Mouse (Mus musculus): Measurements from ENCODE around the gene Pnma1.

The Pnma1 gene

GRCm38 (mm10) chr12:84152352-84153190, 4.3 kb upstream of the Pnma1 start:
- DNase-seq: no peak

- DNase-seq: no peak
These were observed 3.6 kb upstream of the Pnma1 start for GRCm38 (mm10) chr12:84151911-84152310.

DNA sequence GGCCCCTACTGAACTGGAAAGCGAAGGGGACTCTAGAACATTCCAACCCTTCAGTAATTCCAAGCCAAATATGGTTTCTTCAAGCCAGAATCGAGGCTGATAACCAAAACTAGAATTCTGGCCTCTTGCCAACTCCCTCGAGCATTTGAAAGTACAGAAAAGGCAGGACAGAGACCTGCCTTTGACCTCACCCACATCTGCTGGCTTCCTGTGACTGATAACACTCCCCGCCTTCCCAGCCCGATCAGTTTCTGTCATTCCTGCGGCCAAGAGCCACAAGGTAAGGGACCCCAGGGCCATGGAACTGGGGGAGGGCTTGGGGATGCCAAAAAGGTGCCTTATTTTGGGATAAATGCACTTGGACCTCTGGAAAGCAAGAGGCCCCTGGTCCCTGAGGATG, 2.7 kb upstream of the Pnma1 start:
- no peak for DNase-seq

GRCm38 (mm10) chr12:84149971-84150370, 1.7 kb upstream of the Pnma1 start:
- DNase-seq: no peak

GRCm38 (mm10) chr12:84148622-84149012, 328 bp upstream of the Pnma1 start:
- no peak for DNase-seq

DNA sequence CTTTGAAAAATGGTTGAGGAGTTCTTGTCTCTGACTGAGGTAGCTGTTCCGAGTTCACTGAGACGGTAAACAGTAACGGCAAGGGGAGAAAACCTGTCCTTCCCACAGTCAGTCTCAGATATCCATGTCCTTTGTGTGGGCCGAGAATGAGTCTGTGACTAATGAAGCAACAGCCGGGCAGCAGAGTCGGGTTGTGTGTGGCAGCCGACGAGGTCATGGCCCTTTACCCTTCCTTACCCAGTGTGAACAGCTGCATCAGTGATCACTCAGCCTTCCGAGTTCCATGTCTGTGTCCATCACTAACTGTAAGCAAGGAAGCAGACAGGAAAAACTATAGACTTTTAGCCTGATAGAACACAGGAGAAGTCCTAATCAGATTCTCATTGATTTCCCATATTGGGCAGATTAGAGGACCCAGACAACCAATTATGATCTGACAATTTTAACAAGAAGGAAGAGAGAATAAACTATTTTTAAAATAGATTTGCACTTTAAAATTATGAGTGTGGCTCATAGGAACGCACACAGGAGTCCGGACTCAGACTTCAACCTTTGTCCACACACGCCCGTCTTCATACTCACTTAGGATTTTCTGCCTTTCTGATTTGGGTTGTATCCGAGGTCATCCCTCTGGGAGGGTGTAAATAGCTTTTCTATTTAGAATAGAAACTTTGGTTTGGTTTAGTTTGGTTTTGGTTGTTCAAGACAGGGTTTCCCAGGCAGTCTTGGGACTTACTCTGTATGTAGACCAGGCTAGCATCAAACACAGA, 5.8 kb downstream of the Pnma1 start:
- DNase-seq: no peak

- no peak for DNase-seq
These were observed 7.0 kb downstream of the Pnma1 start for GRCm38 (mm10) chr12:84141271-84141670.

DNA sequence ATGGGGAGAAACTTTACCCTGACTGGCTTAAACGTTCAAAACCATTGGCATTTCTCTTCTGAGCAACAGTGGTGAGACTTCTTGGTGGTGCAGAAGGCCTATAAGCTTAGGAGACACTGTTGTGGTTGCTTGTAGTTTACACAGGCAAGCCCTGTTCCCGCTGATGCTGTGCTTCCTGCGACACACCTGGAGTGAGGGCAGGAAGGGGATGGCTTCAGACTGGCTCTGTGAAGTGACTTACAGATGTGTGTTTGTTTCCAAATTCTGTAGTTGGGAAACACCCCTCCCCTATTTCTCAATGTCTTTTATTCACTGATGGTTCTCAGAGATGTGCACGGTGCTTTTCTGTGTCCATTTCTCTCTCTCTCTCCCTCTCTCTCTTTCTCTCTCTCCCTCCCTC, 8.2 kb downstream of the Pnma1 start:
- no peak for DNase-seq

- no peak for DNase-seq
These were observed 11.2 kb downstream of the Pnma1 start for GRCm38 (mm10) chr12:84137131-84137530.

DNA sequence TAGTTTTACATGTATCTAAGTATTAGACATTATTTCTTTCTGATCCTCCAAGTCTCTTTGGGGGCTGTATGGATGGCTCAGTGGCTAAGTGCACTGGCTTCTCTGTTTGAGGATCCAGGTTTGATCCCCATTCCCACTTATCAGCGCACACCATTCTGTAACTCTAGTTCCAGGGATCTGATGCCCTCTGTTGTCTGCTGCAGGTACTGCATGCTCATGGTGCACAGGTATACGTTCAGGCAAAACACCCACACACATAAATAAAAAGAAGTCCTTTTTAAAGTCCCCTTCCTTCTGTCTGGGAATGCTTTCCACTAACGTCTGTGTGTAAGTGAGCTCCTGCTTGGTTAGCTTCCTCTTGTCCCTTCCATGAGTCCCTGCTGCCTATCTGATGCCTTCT, 16.0 kb downstream of the Pnma1 start:
- peak in 1 of 2 experiments; percentile 45 for DNase-seq

GRCm38 (mm10) chr12:84129931-84130330, 18.4 kb downstream of the Pnma1 start:
- DNase-seq: no peak

DNA sequence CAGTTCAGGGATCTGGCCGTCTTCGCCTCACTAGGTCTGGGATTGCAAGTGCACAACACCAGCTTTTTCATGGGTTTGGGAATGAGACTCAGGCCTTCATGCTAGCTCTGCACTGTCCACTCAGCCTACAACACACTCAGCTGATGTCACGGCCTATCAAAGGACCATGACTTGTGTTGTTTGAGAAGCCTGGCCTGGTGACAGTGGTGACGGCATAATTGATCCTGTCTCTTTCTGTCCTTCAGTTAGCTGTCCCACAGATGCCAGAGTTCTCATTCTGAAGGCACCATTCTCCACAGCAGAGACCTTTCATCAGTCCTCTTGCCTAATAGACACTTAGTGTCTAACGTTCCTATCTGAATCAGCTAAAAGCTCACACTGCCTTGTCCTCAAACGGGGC, 19.7 kb downstream of the Pnma1 start:
- no peak for DNase-seq

DNA sequence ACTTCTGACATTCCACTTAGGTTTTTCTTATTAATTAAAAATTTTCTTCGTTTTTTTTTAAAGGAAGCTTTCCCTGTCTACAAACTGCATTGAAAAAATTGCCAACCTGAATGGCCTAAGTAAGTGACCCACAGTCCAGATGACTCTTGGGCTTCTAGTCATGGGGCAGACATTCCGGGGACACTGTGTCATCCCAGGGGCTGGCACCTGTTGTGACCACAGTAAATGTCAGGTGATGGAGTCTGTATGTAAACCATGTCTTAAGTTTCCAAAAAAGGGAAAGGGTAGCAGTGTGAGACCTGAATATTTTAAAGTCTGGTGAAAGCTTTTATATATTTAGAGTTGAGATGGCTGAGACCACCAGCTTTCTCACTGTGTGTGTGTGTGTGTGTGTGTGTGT, 21.4 kb downstream of the Pnma1 start:
- no peak for DNase-seq

DNA sequence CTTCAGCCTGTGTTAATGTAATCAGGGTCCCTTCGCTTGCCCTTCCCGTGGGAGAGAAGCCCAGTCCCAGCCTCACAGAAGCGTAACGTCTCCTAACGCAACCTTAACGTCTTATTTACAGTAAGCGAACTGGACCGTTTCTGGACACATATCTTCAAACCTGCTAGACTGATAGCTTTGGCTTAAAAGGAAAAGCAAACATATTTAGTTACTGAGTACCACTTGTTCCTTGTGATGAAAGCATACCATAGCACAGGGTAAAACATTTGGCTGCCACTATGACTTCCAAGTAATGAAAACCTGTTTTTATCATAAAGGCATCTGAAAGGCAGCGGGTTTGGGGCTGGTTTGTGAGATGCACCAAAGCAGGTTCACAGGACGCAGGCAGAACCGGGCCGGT, 22.4 kb downstream of the Pnma1 start:
- peak; percentile 15 to 39 for DNase-seq

GRCm38 (mm10) chr12:84119584-84119983, 28.7 kb downstream of the Pnma1 start:
- DNase-seq: no peak

- peak; percentile 88 to 93 for DNase-seq
These were observed 33.9 kb downstream of the Pnma1 start, which contains the start of gene Dnal1 for GRCm38 (mm10) chr12:84114153-84114994. Dnal1 (plus strand) TSS chr12:84114366.

GRCm38 (mm10) chr12:84113676-84114075, 34.6 kb downstream of the Pnma1 start:
- DNase-seq: no peak

DNA sequence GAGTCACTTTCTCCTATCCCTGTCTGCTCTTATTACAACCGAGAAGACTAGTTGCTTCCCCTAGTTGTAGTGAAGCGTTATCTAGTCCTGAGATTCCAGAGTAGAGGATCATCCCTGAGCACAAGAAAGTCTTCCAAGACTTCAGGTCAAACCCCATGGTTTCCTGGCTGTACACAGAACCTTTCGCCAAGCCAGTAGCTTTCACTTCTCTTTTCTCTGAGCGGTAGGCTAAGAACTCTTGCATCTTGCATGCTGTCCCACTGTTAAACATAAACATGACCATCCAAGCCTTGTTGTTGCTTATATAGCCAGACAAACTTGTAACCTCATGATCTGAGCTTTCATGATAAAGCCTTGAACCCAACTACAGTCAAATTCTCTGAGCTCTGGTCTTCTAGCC, 37.5 kb downstream of the Pnma1 start:
- no peak for DNase-seq

DNA sequence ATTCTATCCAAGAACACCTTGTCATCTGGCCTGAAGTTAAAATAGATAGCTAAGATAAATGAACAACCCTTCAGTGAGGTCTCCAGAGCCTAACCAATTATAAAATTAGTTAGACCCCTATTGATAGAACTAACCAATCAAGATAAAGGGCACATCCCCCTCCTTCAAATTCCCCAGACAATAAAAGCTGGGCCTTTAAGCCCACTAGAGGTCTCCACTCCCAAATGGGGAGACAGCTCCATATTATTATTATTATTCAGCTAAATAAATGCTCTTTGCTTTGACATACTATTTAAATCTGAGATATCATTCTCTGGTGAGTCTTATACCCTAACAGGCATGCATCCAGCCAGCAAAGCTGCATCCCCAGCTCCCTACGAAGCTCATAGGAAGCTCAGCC, 38.4 kb downstream of the Pnma1 start:
- no peak for DNase-seq

DNA sequence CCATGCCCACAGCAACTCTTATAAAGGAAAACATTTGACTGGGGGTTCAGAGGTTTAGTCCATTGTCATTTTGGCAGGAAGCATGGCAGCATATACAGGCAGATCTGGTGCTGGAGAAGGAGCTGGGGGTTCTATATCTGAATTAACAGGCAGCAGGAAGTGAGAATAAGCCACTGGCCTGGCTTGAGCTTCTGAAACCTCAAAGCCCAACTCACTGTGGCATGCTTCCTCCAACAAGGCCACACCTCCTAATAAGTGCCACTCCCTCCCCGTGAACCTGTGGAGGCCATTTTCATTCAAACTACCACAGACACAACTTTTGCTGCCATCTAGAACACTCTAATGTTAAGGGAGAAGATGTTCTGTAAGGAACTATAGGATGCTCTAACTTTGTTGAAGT, 40.6 kb downstream of the Pnma1 start:
- no peak for DNase-seq

- DNase-seq: no peak
These were observed 41.3 kb downstream of the Pnma1 start for GRCm38 (mm10) chr12:84107012-84107411.

DNA sequence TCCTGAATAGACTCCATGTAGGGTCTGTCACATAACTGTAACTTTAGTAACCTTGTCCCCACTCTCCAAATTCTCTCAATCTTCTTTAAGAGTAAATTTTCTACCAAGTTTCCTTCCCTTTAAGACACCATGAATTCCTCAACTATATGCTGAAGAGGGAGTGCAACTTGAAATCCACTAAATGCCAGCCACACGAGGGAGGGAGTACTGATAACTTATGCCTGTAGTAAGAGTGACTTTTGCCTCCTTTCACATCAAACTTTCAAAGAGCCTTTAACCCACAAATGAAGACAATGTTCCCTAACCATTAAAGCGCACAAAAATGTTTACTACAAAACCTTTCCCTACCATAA, 46.8 kb downstream of the Pnma1 start:
- DNase-seq: no peak
